Mouse (Mus musculus): ENCODE results near the gene Setd1a. TPM values are rescaled to one million over a fixed set of nuclear protein-coding genes. Genes with fewer than 3 reads are reported as not detected.
A peak's percentile ranks its signal among the peaks of the same experiment; 100 is the strongest.
"Not testable (repeated sequence)": the region's sequence is repeated elsewhere in the genome, so short reads cannot be mapped to it uniquely, and the experiment has no call there.

The Setd1a gene
- total and polyA plus RNA-seq, 3 experiments: 9.2 to 55.9 TPM; not detected in 1

DNA sequence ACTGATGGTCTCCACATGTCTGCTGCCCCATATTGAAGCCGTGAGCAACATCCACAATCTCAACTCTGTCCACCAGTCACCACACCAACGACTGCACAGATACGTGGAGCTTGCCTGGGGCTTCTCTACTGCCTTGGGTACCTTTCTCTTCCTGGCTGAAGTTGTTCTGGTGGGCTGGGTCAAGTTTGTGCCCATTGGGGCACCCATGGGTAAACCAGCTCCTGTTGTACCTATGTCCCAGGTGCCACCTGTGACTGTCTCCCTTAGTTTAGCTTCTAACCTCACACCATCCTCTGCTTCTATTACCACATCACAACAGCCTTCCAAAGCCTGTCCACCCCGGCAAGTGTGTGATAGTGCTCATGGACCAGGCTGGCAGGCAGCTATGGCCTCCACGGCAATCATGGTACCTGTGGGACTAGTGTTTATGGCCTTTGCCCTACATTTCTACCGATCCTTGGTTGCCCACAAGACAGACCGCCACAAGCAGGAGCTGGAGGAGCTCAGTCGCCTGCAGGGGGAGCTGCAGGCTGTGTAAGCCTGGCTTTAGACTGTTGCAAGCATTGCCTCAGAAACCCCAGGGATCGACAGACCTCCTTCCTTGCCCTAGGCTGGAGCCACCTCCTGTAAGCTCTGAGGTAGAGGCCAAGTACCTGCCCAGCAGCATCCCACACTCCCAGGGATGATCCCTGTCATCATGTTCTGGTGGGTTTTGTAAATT lies 2.6 kb upstream of the Setd1a start (continued):
- TF ChIP-seq HCFC1 (IDR thresholded peaks at IDR 0.05; ENCODE audit: low read depth, low read length) (peak; percentile 52; the same call in 1 of the 2 replicates), CTCF (IDR thresholded peaks at IDR 0.05 in 2 of 3, conservative IDR thresholded peaks at IDR 0.05 in 1 of 3; ENCODE audit: control insufficient read depth in 1 of 3, insufficient read depth in 1 of 3, low read depth in 2 of 3, low read length in 3 of 3, poor library complexity in 1 of 3, severe bottlenecking in 1 of 3) (peak; percentile 88 to 92 (median 88)), TBP (IDR thresholded peaks at IDR 0.05; ENCODE audit: low read depth, low read length) (peak; percentile 29; the same call in 1 of the 2 replicates)

DNA sequence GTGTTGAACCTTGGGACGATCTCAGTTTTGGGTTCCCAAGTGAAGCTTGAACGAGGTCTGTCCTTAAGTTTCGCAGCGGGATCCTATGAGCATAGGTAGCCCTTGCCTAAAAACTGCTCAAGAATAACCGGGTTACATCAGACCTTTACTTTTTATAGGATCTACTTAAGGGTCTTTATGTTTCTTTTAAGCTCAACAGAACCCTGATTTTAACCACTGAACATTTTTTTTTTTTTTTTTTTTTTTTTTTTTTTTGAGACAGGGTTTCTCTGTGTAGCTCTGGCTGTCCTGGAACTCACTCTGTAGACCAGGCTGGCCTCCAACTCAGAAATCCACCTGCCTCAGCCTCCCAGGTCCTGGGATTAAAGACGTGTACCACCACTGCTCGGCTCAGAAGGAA lies 633 bp upstream of the Setd1a start:
- H3K4me3 ChIP-seq (ENCODE audit: control insufficient read depth in 1 of 2, insufficient read depth in 1 of 2, low read depth in 2 of 2, low read length in 2 of 2): peak overlapping the region; percentile 59 to 83
- H3K27me3 ChIP-seq (ENCODE audit: control insufficient read depth in 1 of 2, insufficient read depth in 2 of 2, low read length in 2 of 2); DNase-seq (ENCODE audit: low read depth, low spot score); H3K9me3 ChIP-seq (replicated peaks; ENCODE audit: insufficient read depth, low read length): not testable (repeated sequence)
- H3K4me1 ChIP-seq (ENCODE audit: control insufficient read depth in 1 of 2, insufficient read depth in 2 of 2, low read length in 2 of 2): peaks cover 0 to 21% of the 10 kb centered on the region in 2 experiments; a peak in 3 of 4 replicates
- H3K9ac ChIP-seq (ENCODE audit: control insufficient read depth, low read depth, low read length, poor library complexity, severe bottlenecking): peak overlapping the region; percentile 95
- H3K27ac ChIP-seq (ENCODE audit: control insufficient read depth, low read depth, low read length): peak overlapping the region; percentile 87
- H3K36me3 ChIP-seq (ENCODE audit: control insufficient read depth in 1 of 2, insufficient read depth in 2 of 2, low read length in 2 of 2): peaks cover 16 to 39% of the 10 kb centered on the region in 2 experiments
- peak; percentile 59 for TF ChIP-seq ZNF384 (IDR thresholded peaks at IDR 0.05; ENCODE audit: low read depth, low read length)
- H3K79me2 ChIP-seq (ENCODE audit: control insufficient read depth, insufficient read depth, low read length, poor library complexity): peaks cover 21% of the 10 kb centered on the region

DNA sequence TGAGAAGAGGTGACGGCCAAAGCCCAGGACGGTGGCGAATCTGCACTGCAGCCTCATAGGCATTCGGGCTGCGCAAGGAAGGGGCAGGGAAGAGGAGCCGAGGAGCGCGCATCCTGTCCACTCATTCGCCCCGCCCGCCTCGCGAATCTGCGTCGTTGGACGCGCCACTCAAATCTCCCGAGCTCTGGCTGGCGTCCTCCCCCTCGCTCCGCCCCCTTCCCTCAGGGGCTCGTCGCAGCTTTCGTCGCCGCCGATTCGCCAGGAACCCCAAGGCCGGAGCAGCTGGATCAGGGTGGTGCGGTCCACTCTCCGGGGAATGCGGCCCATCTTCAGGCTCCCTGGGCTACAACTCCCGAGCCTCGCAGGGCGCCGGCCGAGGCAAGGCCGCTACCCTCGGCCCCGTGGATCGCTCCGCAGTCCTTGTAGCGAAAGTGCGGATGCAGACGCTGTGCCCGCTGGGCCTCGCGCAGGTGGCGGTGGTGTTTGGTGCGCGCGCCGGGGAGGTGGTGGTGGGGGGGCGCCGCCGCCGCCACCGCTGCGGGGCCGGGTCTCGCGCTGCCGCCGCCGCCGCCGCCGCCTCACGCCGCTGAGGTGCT lies 506 bp downstream of the Setd1a start:
- peaks cover 0 to 12% of the 10 kb centered on the region in 2 experiments; a peak in 3 of 4 replicates for H3K4me1 ChIP-seq (ENCODE audit: control insufficient read depth in 1 of 2, insufficient read depth in 2 of 2, low read length in 2 of 2)
- TF ChIP-seq TCF12 (IDR thresholded peaks at IDR 0.05; ENCODE audit: low read depth, low read length) (no peak), CHD1 (IDR thresholded peaks at IDR 0.05; ENCODE audit: low read depth, low read length) (peak; percentile 29; the same call in 1 of the 2 replicates), ZKSCAN1 (IDR thresholded peaks at IDR 0.05; ENCODE audit: low read depth, low read length) (no peak; the same call in 1 of the 2 replicates), BHLHE40 (IDR thresholded peaks at IDR 0.05; ENCODE audit: borderline replicate concordance, low read depth, low read length) (peak; percentile 68), EP300 (IDR thresholded peaks at IDR 0.05; ENCODE audit: low read depth in 1 of 2, low read length in 2 of 2) (no peak), ZMIZ1 (IDR thresholded peaks at IDR 0.05; ENCODE audit: low read depth, low read length) (peak; percentile 45; the same call in 1 of the 2 replicates), USF2 (IDR thresholded peaks at IDR 0.05; ENCODE audit: borderline replicate concordance in 1 of 2, insufficient read depth in 1 of 2, low read depth in 1 of 2, low read length in 2 of 2) (no peak), NRF1 (IDR thresholded peaks at IDR 0.05; ENCODE audit: insufficient read depth, low read depth, low read length, poor library complexity, severe bottlenecking) (peak; percentile 54; the same call in 1 of the 2 replicates), KAT2A (conservative IDR thresholded peaks at IDR 0.05; ENCODE audit: low read depth, low read length) (no peak; the same call in none of the 2 replicates), ZNF384 (IDR thresholded peaks at IDR 0.05; ENCODE audit: low read depth, low read length) (peak; percentile 3; the same call in 1 of the 2 replicates), GABPA (IDR thresholded peaks at IDR 0.05; ENCODE audit: low read depth, low read length) (no peak), MAFK (IDR thresholded peaks at IDR 0.05; ENCODE audit: borderline replicate concordance, low read depth, low read length) (no peak), CHD2 (IDR thresholded peaks at IDR 0.05; ENCODE audit: low read length) (peak; percentile 42; the same call in 1 of the 2 replicates), ZC3H11A (IDR thresholded peaks at IDR 0.05; ENCODE audit: low read depth, low read length) (peak; percentile 95), JUND (IDR thresholded peaks at IDR 0.05; ENCODE audit: low read depth, low read length) (no peak), NELFE (IDR thresholded peaks at IDR 0.05; ENCODE audit: low read depth, low read length) (peak; percentile 38), POLR2A (IDR thresholded peaks at IDR 0.05; ENCODE audit: control insufficient read depth in 1 of 2, insufficient read depth in 1 of 2, low read depth in 1 of 2, low read length in 2 of 2, poor library complexity in 1 of 2) (peak in 1 of 2 experiments; percentile 40; a peak in 2 of 4 replicates), GATA1 (IDR thresholded peaks at IDR 0.05; ENCODE audit: low read depth, low read length) (no peak), SIN3A (IDR thresholded peaks at IDR 0.05; ENCODE audit: low read length) (0 out of 2 replicates have a peak, but pooled peaks have one; percentile 16), ETS1 (IDR thresholded peaks at IDR 0.05; ENCODE audit: low read depth, low read length) (no peak; the same call in 1 of the 2 replicates), UBTF (IDR thresholded peaks at IDR 0.05; ENCODE audit: borderline replicate concordance, insufficient read depth, low read depth, low read length) (no peak), RAD21 (IDR thresholded peaks at IDR 0.05; ENCODE audit: low read depth, low read length) (no peak), HCFC1 (IDR thresholded peaks at IDR 0.05; ENCODE audit: low read depth, low read length) (no peak; the same call in none of the 2 replicates), MAX (IDR thresholded peaks at IDR 0.05; ENCODE audit: low read length) (peak; percentile 2; the same call in 1 of the 2 replicates)

More for the DNA sequence above, 506 bp downstream of the Setd1a start:
- H3K4me3 ChIP-seq (ENCODE audit: control insufficient read depth in 1 of 2, insufficient read depth in 1 of 2, low read depth in 2 of 2, low read length in 2 of 2): peak overlapping the region; percentile 59 to 83
- peak overlapping the region; percentile 87 for H3K27ac ChIP-seq (ENCODE audit: control insufficient read depth, low read depth, low read length)
- H3K79me2 ChIP-seq (ENCODE audit: control insufficient read depth, insufficient read depth, low read length, poor library complexity): peaks cover 19% of the 10 kb centered on the region
- DNase-seq (ENCODE audit: low read depth, low spot score): peak; percentile 98
- H3K9me3 ChIP-seq (replicated peaks; ENCODE audit: insufficient read depth, low read length): no peaks in the 10 kb centered on the region
- H3K36me3 ChIP-seq (ENCODE audit: control insufficient read depth in 1 of 2, insufficient read depth in 2 of 2, low read length in 2 of 2): peaks cover 23 to 30% of the 10 kb centered on the region in 2 experiments
- H3K27me3 ChIP-seq (ENCODE audit: control insufficient read depth in 1 of 2, insufficient read depth in 2 of 2, low read length in 2 of 2): no peaks in the 10 kb centered on the region
- H3K9ac ChIP-seq (ENCODE audit: control insufficient read depth, low read depth, low read length, poor library complexity, severe bottlenecking): peak overlapping the region; percentile 95
